Mouse (Mus musculus) macrophage (primary cell): ENCODE measurements around the gene Arfgef2. TPM values are rescaled to one million over a fixed set of nuclear protein-coding genes. Genes with fewer than 3 reads are reported as not detected.

Experiments
- H3K27ac ChIP-seq: fragments of 350-480 bp; formaldehyde crosslinking; 2 replicates; pipeline ENCODE4 v1.9.0; 2021
- H3K36me3 ChIP-seq: fragments of 350-480 bp; formaldehyde crosslinking; 2 replicates; pipeline ENCODE4 v1.9.0; 2021; ENCODE audit errors: inconsistent target
- H3K4me3 ChIP-seq: fragments of 350-480 bp; formaldehyde crosslinking; 2 replicates; pipeline ENCODE4 v1.9.0; 2021; ENCODE audit errors: inconsistent target
- H3K79me2 ChIP-seq: fragments of 350-480 bp; formaldehyde crosslinking; 2 replicates; pipeline ENCODE4 v1.9.0; 2021; ENCODE audit errors: inconsistent target
- WGBS: methylation state at CpG from one replicate; pipeline ENCODE4 v1.1.7; 2026; ENCODE audit warnings: inconsistent platforms; ENCODE audit not compliant: missing documents; 5-methylcytosine and 5-hydroxymethylcytosine counted together
- polyA plus RNA-seq: library from polyadenylated mRNA; stranded (reverse); fragments of 250-400 nt; gene quantifications from 3 replicates; pipeline ENCODE4 v1.2.4, GENCODE M21; 2018; ENCODE audit warnings: inconsistent platforms
- total RNA-seq, 78 experiments: library from RNA; depleted of rRNA; stranded (reverse); fragments of 250-400 nt; gene quantifications; 1 replicate in 9 of 78; 2 replicates in 24 of 78; 3 replicates in 43 of 78; 4 replicates in 2 of 78; pipeline ENCODE4 v1.2.4; 2018; ENCODE audit warnings: inconsistent platforms in 56 of 78

Gene Arfgef2
- 100 to 1,000 TPM in 4 of 26 experiments, 10 to 100 TPM in 22; 30.9 to 123 (median 73.2) TPM for total RNA-seq (2018; cell fraction: chromatin; rRNA removed)
- 10 to 100 TPM; 25.2 to 53.8 (median 41.7) TPM for total RNA-seq (2018; cell fraction: cytosol; rRNA removed)
- total RNA-seq (2018; cell fraction: nucleus; rRNA removed), result 10 to 100 TPM; 30.8 to 82.6 (median 58.2) TPM
- 27.8 to 30.3 TPM (median 28.9 TPM) in 3 replicates for polyA plus RNA-seq

DNA sequence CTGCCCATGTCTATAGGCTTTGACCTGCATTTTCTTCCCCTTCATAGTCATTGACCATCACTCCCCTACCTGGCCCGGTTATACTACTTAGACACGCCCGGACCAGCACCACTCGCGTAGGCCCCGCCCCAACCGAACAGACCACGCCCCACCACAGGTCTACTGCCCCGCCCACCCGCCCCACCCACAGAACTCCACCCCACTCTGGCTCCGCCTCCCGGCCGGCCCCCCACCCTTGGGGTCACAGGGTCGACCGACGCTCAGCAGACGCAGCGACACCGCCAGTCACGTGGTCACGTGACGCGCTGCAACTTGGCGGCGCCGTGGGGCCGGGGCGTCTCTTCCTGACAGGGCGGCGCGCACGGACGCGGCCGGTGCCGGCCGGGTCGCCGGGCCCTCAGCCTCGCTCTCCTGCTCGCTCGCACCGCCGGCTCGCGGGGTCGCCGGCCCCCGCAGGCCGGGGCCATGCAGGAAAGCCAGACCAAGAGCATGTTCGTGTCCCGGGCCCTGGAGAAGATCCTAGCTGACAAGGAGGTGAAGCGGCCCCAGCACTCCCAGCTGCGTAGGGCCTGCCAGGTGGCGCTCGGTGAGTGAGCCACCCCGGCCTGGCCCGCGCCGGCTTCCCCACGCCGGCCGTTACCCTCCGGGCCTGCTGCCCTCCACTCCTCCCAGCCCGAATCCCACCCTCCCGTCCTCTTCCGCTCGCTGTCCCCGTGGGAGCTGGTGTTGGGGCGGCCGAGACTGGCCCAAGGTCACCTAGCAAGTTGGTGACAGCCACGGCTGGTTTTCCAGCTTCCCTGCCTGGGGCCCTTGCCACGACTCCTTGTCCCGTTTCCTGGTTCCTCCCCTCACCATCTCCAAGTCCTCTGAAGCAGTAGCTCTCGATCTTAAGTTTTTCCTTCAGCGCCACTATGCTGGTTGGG lies at the start of gene Arfgef2:
Gene Arfgef2 (plus strand): TSS at position 339 of the 923 bp plus-strand sequence.
- Histone ChIP-seq H3K27ac (peak within 1 kb of the TSS; percentile 63), H3K36me3 (no peaks in the 10 kb centered on the region), H3K4me3 (peak within 1 kb of the TSS; percentile 91), H3K79me2 (peaks cover 48% of the 10 kb centered on the region)
- WGBS, result under 1% methylated on average over 65 of the region's 76 CpGs

- Histone ChIP-seq H3K27ac (no peak overlapping the region), H3K79me2 (no peaks in the 10 kb centered on the region)
- WGBS, result 54% methylated on average over 3 of the region's 3 CpGs
Observed at GRCm38 (mm10) chr2:166757969-166758368, 47.4 kb upstream of the Arfgef2 start.

GRCm38 (mm10) chr2:166764051-166764450 lies 41.3 kb upstream of the Arfgef2 start:
- WGBS, result 86% methylated on average over 5 of the region's 5 CpGs
- Histone ChIP-seq H3K79me2 (no peaks in the 10 kb centered on the region), H3K36me3 (no peaks in the 10 kb centered on the region), H3K27ac (no peak overlapping the region), H3K4me3 (no peak overlapping the region)

More at GRCm38 (mm10) chr2:166757969-166758368, 47.4 kb upstream of the Arfgef2 start:
- no peaks in the 10 kb centered on the region for H3K36me3 ChIP-seq
- H3K4me3 ChIP-seq, result no peak overlapping the region

GRCm38 (mm10) chr2:166767591-166767990 lies 37.8 kb upstream of the Arfgef2 start:
- H3K36me3 ChIP-seq, result no peaks in the 10 kb centered on the region
- H3K79me2 ChIP-seq, result no peaks in the 10 kb centered on the region
- H3K4me3 ChIP-seq, result no peak overlapping the region
- WGBS, result 86% methylated on average over 9 of the region's 9 CpGs
- no peak overlapping the region for H3K27ac ChIP-seq

DNA sequence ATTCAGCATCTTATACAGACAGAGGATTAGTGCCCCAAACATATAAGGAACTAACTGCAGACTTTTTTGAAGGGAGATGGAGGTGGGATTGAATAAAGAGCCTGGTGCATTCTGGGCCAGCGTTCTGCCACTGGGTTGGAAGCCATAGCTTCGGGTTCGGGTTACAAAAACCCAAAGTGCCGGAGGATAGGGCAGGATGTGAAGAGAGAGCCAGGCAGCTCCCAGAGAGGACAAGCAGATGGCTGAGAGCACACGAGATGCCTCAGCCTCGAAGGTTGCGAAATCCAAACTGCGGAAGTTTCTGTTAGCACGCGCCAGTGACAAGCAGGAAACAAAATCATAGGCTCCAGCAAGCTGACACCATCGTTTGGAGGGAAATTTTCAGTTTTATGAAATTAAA lies 34.0 kb upstream of the Arfgef2 start:
- Histone ChIP-seq H3K4me3 (no peak overlapping the region), H3K36me3 (no peaks in the 10 kb centered on the region), H3K79me2 (no peaks in the 10 kb centered on the region), H3K27ac (peak overlapping the region; percentile 92)
- WGBS, result under 1% methylated on average over 11 of the region's 11 CpGs

DNA sequence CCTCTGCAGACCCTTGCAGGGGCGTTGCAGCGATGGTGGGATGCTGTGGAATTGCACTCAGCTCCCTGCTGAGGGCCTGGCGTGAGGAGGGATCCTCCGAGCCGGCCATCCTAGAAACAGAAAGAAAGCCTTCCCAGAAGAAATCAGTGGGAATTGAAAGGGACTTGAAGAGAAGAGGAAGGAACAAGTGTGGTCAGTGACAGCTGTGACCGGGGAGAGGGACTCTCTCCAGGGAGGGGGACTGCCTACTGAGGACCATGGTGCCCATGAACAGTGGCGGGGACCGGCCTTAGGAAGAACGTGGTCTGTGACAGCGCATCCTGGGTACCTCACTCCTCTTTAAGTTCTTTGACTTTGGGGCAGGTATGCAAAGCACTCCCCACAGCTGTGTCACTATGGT lies 31.8 kb upstream of the Arfgef2 start:
- Histone ChIP-seq H3K4me3 (no peak overlapping the region), H3K79me2 (no peaks in the 10 kb centered on the region), H3K27ac (peak overlapping the region; percentile 36), H3K36me3 (no peaks in the 10 kb centered on the region)
- 58% methylated on average over 10 of the region's 10 CpGs for WGBS

GRCm38 (mm10) chr2:166774275-166774674 lies 31.1 kb upstream of the Arfgef2 start:
- H3K4me3 ChIP-seq, result no peak overlapping the region
- H3K27ac ChIP-seq, result peak overlapping the region; percentile 36; the same call in 1 of the 2 replicates
- H3K79me2 ChIP-seq, result no peaks in the 10 kb centered on the region
- WGBS, result 68% methylated on average over 10 of the region's 10 CpGs
- no peaks in the 10 kb centered on the region for H3K36me3 ChIP-seq

DNA sequence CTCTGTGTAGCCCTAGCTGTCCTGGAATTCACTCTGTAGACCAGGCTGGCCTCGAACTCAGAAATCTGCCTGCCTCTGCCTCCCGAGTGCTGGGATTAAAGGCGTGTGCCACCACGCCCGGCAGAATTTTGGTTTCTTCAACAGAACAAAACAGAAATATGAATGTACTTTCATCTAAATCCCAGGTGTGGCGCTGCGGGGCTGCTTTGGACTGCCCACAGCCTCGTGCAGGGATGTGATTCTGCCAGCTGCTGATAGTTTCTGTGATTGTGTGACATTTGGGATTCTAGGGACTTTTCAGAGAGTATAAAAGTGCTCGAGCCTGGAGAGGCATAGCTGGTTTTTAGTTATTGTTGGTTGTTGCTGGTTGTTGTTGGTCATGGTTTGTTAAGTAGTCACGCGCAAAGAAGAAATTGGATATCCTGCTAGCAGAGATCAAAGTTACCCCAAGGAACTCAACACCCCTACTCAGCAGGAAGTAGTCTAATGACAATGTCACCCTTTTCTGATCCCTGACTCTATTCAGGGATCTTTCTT lies 30.0 kb upstream of the Arfgef2 start:
- Histone ChIP-seq H3K27ac (no peak overlapping the region), H3K79me2 (no peaks in the 10 kb centered on the region)

GRCm38 (mm10) chr2:166776272-166776671 lies 29.1 kb upstream of the Arfgef2 start:
- Histone ChIP-seq H3K4me3 (no peak overlapping the region), H3K27ac (no peak overlapping the region), H3K36me3 (no peaks in the 10 kb centered on the region), H3K79me2 (no peaks in the 10 kb centered on the region)
- no CpG with 5 or more reads among the region's 2 CpGs for WGBS

More for the DNA sequence above, 30.0 kb upstream of the Arfgef2 start:
- WGBS, result 88% methylated on average over 6 of the region's 11 CpGs
- Histone ChIP-seq H3K36me3 (no peaks in the 10 kb centered on the region), H3K4me3 (no peak overlapping the region)

DNA sequence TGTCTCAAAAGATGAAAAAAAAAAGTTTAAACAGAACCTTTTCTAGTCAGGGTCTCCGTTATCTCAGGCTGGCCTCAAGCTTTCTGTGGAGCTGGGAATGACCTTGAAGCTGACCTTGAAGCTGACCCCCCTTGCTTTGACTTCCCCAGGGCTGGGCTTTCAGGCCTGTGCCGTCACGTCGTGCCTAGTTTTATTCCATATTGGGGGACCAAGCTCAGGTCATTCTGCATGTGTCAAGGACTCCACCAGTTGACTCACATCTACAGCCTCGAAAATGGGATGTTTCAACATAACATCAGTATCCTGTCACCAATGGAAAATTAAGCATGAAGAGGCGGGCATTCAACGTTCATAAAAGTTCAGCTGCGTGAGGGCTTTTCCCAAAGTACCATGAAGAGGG lies 25.4 kb upstream of the Arfgef2 start:
- no peaks in the 10 kb centered on the region for H3K36me3 ChIP-seq
- no peak overlapping the region for H3K4me3 ChIP-seq
- H3K79me2 ChIP-seq, result no peaks in the 10 kb centered on the region
- no peak overlapping the region for H3K27ac ChIP-seq
- WGBS, result 90% methylated on average over 8 of the region's 8 CpGs

DNA sequence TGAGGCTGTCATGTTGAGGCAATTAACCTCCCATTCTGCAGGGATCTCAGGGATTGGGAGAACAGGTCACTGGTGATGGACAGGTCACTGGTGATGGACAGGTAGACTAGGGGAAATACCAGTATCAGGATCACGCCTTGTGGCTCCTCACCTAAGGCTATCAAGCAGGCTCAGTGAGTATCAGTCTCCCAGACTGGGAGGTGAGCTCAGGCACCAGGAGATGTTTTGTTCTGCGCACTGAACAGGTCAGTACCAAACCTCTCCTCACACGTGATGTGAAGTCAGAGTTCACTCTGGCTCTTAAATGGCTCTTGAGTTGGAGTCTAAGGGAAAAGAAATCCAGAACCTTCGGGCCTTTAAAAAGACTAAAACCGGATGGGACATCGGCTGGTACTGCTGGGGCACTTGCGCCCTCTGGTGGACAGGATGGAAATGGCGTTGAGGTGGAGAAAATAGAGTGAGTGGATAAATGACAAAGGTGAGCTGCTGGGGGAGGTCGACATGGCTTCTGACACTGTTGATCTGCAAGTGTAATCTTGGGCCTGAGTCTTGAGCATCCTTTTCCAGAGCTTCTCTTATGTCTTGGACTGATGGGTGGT lies 24.3 kb upstream of the Arfgef2 start:
- WGBS, result 22% methylated on average over 9 of the region's 9 CpGs
- no peak overlapping the region for H3K4me3 ChIP-seq
- no peaks in the 10 kb centered on the region for H3K36me3 ChIP-seq
- H3K27ac ChIP-seq, result no peak overlapping the region
- H3K79me2 ChIP-seq, result no peaks in the 10 kb centered on the region

GRCm38 (mm10) chr2:166784376-166784775 lies 21.0 kb upstream of the Arfgef2 start:
- 95% methylated on average over 6 of the region's 6 CpGs for WGBS
- H3K27ac ChIP-seq, result no peak overlapping the region
- H3K79me2 ChIP-seq, result no peaks in the 10 kb centered on the region
- H3K36me3 ChIP-seq, result no peaks in the 10 kb centered on the region
- H3K4me3 ChIP-seq, result no peak overlapping the region

DNA sequence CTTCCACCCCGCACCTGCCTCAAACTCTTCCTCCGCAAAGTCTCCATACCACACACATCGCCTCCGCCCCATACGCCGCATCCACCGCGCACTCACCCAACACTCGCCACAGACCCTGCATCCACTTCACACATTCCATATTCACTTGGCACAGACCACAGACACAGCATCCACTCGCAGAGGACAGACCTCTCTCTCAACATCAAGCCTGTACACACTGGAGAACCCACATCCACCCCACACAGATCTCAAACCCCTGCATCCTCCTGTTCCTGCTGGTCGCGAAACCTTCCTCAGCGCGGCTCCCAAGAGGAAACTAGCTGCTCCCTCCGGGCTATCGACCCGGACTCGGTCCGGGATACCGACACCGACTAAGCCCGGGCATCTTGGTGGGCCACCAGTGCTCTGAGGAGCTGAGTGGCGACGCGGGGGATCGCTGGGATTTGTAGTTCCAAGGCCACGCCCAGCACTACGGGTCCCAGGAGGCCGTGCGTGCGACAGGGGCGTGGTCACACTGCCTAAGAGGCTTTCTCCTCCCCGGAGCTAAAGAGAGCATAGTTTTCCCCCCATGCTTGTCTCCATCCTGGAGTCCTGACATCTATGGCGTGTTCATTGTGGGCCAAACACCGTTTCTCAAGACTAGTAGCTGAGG lies 18.9 kb upstream of the Arfgef2 start:
- Histone ChIP-seq H3K36me3 (no peaks in the 10 kb centered on the region), H3K27ac (peak overlapping the region; percentile 16), H3K79me2 (no peaks in the 10 kb centered on the region), H3K4me3 (peak overlapping the region; percentile 93)
- WGBS, result under 1% methylated on average over 35 of the region's 35 CpGs

DNA sequence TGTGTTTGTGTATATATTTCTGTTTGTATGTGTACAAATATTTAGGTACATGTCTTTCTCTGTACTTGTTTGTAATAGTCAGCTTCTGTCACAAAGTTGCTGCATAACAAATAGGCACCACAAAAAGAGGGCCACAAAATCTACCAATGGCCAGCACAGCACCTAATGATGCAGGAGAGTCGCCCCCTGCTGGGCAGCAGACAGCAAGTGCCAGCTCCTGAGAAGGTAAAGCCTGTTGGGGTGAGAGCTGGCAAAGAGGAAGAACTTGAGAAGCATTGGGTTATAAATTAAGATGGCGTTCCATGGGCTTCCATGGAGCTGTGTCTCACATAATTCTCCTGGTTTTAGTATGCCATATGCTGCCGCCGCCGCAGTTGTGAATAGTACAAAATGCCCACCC lies 13.7 kb upstream of the Arfgef2 start:
- WGBS, result 78% methylated on average over 5 of the region's 5 CpGs
- H3K36me3 ChIP-seq, result no peaks in the 10 kb centered on the region
- peaks cover 10% of the 10 kb centered on the region for H3K79me2 ChIP-seq
- no peak overlapping the region for H3K4me3 ChIP-seq
- H3K27ac ChIP-seq, result no peak overlapping the region
